Mouse (Mus musculus) heart, postnatal 0 days (tissue): Measurements from ENCODE around the gene Tpp1. TPM values are rescaled to one million over a fixed set of nuclear protein-coding genes. Genes with fewer than 3 reads are reported as not detected.

Source experiments
- ATAC-seq: fragments of 200-750 bp; cut with Nextera tagmentation; 2 replicates; pipeline ENCODE4 v1.8.0; 2017; ENCODE audit warnings: low read depth, moderate number of reproducible peaks, moderate library complexity; ENCODE audit not compliant: insufficient read depth
- DNase-seq: peaks from one replicate; pipeline ENCODE4 v3.0.0-alpha.2; 2016; ENCODE audit warnings: low spot score
- H3K27ac ChIP-seq: fragments of 300-500 bp; sonication (generic); 2 replicates; pipeline ENCODE4 v1.5.1; 2014; ENCODE audit warnings: low read depth, mild to moderate bottlenecking
- H3K27me3 ChIP-seq: fragments of 300-500 bp; sonication (generic); 2 replicates; pipeline ENCODE4 v1.6.1; 2014; ENCODE audit warnings: low read length, mixed read lengths; ENCODE audit not compliant: control insufficient read depth, insufficient read depth
- H3K36me3 ChIP-seq: fragments of 300-500 bp; sonication (generic); replicated peaks from 2 replicates; pipeline ENCODE4 v1.6.1; 2014; ENCODE audit warnings: low read length, mixed read lengths; ENCODE audit not compliant: control insufficient read depth, insufficient read depth
- H3K4me1 ChIP-seq: fragments of 300-500 bp; sonication (generic); 2 replicates; pipeline ENCODE4 v1.6.1; 2014; ENCODE audit warnings: antibody characterized with exemption; ENCODE audit not compliant: control insufficient read depth, insufficient read depth
- H3K4me2 ChIP-seq: fragments of 300-500 bp; sonication (generic); 2 replicates; pipeline ENCODE4 v1.6.1; 2014; ENCODE audit warnings: low read depth, mild to moderate bottlenecking, low read length, moderate library complexity
- H3K4me3 ChIP-seq: fragments of 300-500 bp; sonication (generic); 2 replicates; pipeline ENCODE4 v1.5.1; 2014; ENCODE audit warnings: low read depth, low read length
- H3K9ac ChIP-seq: fragments of 300-500 bp; sonication (generic); replicated peaks from 2 replicates; pipeline ENCODE4 v1.6.1; 2014; ENCODE audit warnings: low read depth, low read length, mixed read lengths
- H3K9me3 ChIP-seq: fragments of 300-500 bp; sonication (generic); replicated peaks from 2 replicates; pipeline ENCODE4 v1.6.1; 2016; ENCODE audit warnings: low read length; ENCODE audit not compliant: control insufficient read depth
- CTCF ChIP-seq: IDR thresholded peaks from 2 replicates; pipeline ENCODE4 v1.5.1; 2016; ENCODE audit warnings: antibody characterized with exemption, control low read depth, low read depth
- EP300 ChIP-seq: IDR thresholded peaks from 2 replicates; pipeline ENCODE4 v1.6.1; 2016; ENCODE audit warnings: antibody characterized with exemption, low read depth
- WGBS: fragments of 180-500 bp; shearing (Covaris S2); extraction: QIAGEN DNeasy Blood & Tissue Kit; methylation state at CpG from one replicate; pipeline ENCODE4 v1.1.7; 2014; 5-methylcytosine and 5-hydroxymethylcytosine counted together
- polyA plus RNA-seq: library from polyadenylated mRNA; unstranded; fragments of >200 nt; fragmentation: Nextera tagmentation; extraction: Ambion mirVana; gene quantifications from 2 replicates; pipeline ENCODE4 v1.2.1, GENCODE M21; 2015
- total RNA-seq: library from RNA; depleted of rRNA; stranded (reverse); fragments of >200 nt; gene quantifications from 2 replicates; pipeline ENCODE4 v1.2.3, GENCODE M21; 2014; ENCODE audit warnings: low replicate concordance

Tpp1 gene
- total and polyA plus RNA-seq, 2 experiments from 2014 or later: 61.2 to 99.9 TPM

DNA sequence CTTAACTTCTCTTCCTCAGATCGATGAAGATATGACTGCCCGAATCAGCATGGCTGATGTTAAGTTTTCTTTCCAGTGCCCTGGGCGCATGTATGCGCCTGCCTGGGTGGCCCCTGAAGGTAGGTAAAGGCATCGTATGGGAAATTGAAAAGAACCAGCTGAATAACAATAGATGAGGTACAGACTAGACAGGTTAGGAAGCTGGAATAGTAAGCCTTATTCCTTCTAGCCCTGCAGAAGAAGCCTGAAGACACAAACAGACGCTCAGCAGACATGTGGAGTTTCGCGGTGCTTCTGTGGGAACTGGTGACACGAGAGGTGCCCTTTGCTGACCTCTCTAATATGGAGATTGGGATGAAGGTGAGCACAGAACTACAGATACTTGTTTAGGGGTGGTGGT, 10.1 kb downstream of the Tpp1 start:
- Histone ChIP-seq H3K9me3 (no peaks in the 10 kb centered on the region), H3K4me3 (no peak overlapping the region), H3K4me2 (no peak overlapping the region), H3K27ac (no peak overlapping the region), H3K4me1 (peaks cover 19% of the 10 kb centered on the region), H3K36me3 (peaks cover 47% of the 10 kb centered on the region), H3K9ac (no peak overlapping the region), H3K27me3 (no peaks in the 10 kb centered on the region)
- no peak for ATAC-seq
- TF ChIP-seq EP300 (no peak), CTCF (no peak)
- DNase-seq: no peak
- 90% methylated on average over 9 of the region's 9 CpGs for WGBS

DNA sequence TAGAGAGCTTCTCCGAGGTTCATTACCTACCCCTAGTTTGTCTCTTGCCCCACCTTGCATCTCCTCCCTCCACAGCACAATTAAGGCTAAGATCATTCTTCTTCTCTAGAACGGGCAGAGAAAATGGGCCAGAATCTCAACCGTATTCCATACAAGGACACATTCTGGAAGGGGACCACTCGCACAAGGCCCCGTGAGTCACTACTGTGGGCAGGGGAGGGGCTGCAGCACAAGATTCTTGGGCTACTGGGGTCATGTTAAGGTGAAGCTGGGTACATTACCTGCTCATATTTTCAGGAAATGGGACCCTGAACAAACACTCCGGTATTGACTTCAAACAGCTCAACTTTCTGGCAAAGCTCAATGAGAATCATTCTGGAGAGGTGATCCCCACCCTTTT, 11.2 kb downstream of the Tpp1 start:
- Histone ChIP-seq H3K4me3 (no peak overlapping the region), H3K36me3 (peaks cover 38% of the 10 kb centered on the region), H3K4me1 (peaks cover 19% of the 10 kb centered on the region), H3K4me2 (no peak overlapping the region), H3K9ac (no peak overlapping the region), H3K27ac (no peak overlapping the region), H3K9me3 (no peaks in the 10 kb centered on the region), H3K27me3 (no peaks in the 10 kb centered on the region)
- ATAC-seq: no peak
- TF ChIP-seq EP300: no peak
- no peak for TF ChIP-seq CTCF
- WGBS: 87% methylated on average over 6 of the region's 6 CpGs
- DNase-seq: no peak

DNA sequence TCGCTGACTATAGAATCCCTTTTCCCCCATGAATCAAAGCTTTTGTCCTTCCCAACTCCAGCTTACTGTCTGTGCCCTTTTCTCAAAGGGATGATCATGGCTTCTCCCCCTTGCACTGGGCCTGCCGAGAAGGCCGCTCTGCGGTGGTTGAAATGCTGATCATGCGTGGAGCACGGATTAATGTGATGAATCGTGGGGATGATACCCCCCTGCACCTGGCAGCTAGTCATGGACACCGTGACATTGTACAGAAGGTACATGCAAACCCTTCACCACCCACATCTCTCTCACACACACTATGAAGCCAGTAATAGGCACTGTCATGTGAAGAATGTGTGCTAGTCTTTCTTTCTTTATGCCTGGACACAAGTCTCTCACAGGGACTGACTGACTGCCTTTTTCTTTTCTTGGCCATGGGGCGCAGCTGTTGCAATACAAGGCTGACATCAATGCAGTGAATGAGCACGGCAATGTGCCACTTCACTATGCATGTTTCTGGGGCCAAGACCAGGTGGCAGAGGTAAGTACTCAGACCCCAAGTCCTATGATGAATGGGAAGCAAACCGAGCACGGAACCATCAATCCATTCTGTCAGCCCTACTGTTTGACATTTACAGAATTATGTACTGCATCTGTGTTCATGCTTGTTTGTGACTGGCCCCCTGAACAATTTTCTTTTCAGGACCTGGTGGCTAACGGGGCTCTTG, 11.8 kb downstream of the Tpp1 start:
- Histone ChIP-seq H3K27me3 (no peaks in the 10 kb centered on the region), H3K4me1 (peaks cover 20% of the 10 kb centered on the region), H3K36me3 (peaks cover 38% of the 10 kb centered on the region), H3K27ac (peak overlapping the region; percentile 91), H3K4me3 (no peak overlapping the region), H3K4me2 (no peak overlapping the region), H3K9ac (peak overlapping the region; percentile 23; the same call in 1 of the 2 replicates), H3K9me3 (no peaks in the 10 kb centered on the region)
- TF ChIP-seq EP300 (no peak), CTCF (no peak)
- 89% methylated on average over 13 of the region's 13 CpGs for WGBS
- no peak for DNase-seq
- ATAC-seq: no peak

DNA sequence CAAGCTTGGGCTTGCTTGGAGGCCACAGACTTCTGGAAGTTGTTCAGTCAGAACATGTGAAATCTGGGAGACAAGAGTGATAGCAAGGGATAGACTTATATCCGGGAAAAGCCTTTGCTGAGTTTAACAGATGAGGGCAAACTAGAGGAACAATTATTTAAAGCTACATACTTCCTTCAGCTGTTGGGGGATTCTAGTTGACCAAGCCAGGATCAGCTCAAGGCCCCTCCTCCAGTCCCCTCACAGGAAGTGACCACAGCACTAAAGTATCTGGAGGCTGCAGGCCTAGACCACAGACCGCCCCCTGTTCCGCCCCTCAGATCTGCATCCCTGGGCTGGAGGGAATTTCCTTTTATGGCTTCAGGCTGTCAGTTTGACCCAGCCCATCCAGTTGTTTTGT, 13.1 kb downstream of the Tpp1 start:
- H3K27ac ChIP-seq: peak overlapping the region; percentile 91
- H3K9ac ChIP-seq: peak overlapping the region; percentile 93; the same call in 1 of the 2 replicates
- H3K4me2 ChIP-seq: peak overlapping the region; percentile 97
- DNase-seq (peak; percentile 92), ATAC-seq (peak; percentile 73)
- H3K27me3 ChIP-seq: no peaks in the 10 kb centered on the region
- no peaks in the 10 kb centered on the region for H3K9me3 ChIP-seq
- peaks cover 47% of the 10 kb centered on the region for H3K36me3 ChIP-seq
- 8% methylated on average over 3 of the region's 3 CpGs for WGBS
- peaks cover 24% of the 10 kb centered on the region for H3K4me1 ChIP-seq
- peak overlapping the region; percentile 73 for H3K4me3 ChIP-seq
- TF ChIP-seq CTCF (peak; percentile 9; the same call in 1 of the 2 replicates), EP300 (no peak)

DNA sequence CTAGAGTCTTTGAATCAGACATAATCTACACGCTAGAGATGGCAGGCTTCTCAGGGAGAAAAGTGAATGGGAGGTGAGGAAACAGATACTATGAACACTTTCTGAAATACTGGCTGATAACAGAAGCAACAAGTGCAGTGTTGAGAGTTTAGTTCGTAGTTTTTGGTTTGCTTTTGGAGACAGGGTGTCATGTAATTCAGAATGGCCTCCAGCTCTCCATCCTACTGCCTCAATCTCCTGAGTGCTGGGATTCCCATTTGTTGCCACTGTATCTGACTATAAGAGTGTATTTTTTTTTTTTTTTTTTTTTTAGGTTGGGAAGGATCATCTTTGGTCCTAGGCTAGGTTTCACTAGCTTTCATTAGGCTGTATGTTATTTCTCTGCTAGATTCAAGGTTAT, 13.7 kb downstream of the Tpp1 start:
- Histone ChIP-seq H3K4me1 (peaks cover 24% of the 10 kb centered on the region), H3K9ac (peak overlapping the region; percentile 93), H3K27ac (peak overlapping the region; percentile 91), H3K4me2 (peak overlapping the region; percentile 97), H3K36me3 (peaks cover 54% of the 10 kb centered on the region), H3K9me3 (no peaks in the 10 kb centered on the region), H3K4me3 (peak overlapping the region; percentile 73), H3K27me3 (no peaks in the 10 kb centered on the region)
- ATAC-seq (no peak), DNase-seq (no peak)
- TF ChIP-seq EP300: no peak
- no peak for TF ChIP-seq CTCF
- 18% methylated on average over 2 of the region's 2 CpGs for WGBS

DNA sequence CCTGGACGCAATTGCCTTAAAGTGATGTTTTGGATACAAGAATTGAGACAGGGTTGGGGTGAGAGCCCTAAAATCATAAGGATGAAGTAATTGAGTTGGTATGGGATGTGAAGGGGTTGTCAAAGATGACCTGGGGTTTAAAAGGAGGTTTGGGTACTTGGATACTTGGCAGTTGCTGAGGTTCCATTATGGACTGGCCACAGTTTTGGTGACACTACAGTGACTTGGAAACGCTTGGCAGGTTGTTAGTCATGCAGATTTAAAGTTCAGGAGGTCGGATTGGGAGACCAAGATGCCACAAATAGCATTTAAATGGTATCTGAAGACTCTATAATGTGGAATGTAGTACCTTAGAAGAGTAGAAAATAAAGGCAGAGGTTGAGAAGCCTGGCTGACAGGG, 14.4 kb downstream of the Tpp1 start:
- Histone ChIP-seq H3K9me3 (no peaks in the 10 kb centered on the region), H3K4me3 (peak overlapping the region; percentile 73), H3K27me3 (no peaks in the 10 kb centered on the region), H3K27ac (peak overlapping the region; percentile 91), H3K4me1 (peaks cover 24% of the 10 kb centered on the region), H3K9ac (peak overlapping the region; percentile 93), H3K4me2 (peak overlapping the region; percentile 97), H3K36me3 (peaks cover 55% of the 10 kb centered on the region)
- TF ChIP-seq CTCF (no peak), EP300 (no peak)
- WGBS: 4% methylated on average over 3 of the region's 3 CpGs
- peak; percentile 18 for DNase-seq
- ATAC-seq: no peak
